Mouse (Mus musculus) embryonic facial prominence, embryonic 14.5 days (tissue): ENCODE results near the gene Klhl35. TPM values are rescaled to one million over a fixed set of nuclear protein-coding genes. Genes with fewer than 3 reads are reported as not detected.
A peak's percentile ranks its signal among the peaks of the same experiment; 100 is the strongest.

Experiments
- ATAC-seq: fragments of 200-750 bp; cut with Nextera tagmentation; 2 replicates; pipeline ENCODE4 v1.8.0; 2017; ENCODE audit warnings: low read depth, moderate number of reproducible peaks, moderate TSS enrichment
- DNase-seq: peaks from one replicate; pipeline ENCODE4 v3.0.0-alpha.2; 2015; ENCODE audit warnings: low spot score
- H3K27ac ChIP-seq: fragments of 300-500 bp; sonication (generic); replicated peaks from 2 replicates; pipeline ENCODE4 v1.5.1; 2014; ENCODE audit warnings: low read depth, mild to moderate bottlenecking, low read length, moderate library complexity
- H3K27me3 ChIP-seq: fragments of 300-500 bp; sonication (generic); replicated peaks from 2 replicates; pipeline ENCODE4 v1.6.1; 2014; ENCODE audit warnings: low read length; ENCODE audit not compliant: control insufficient read depth, insufficient read depth
- H3K36me3 ChIP-seq: fragments of 300-500 bp; sonication (generic); 2 replicates; pipeline ENCODE4 v1.6.1; 2014; ENCODE audit warnings: low read length, mixed read lengths; ENCODE audit not compliant: control insufficient read depth, insufficient read depth
- H3K4me1 ChIP-seq: fragments of 300-500 bp; sonication (generic); 2 replicates; pipeline ENCODE4 v1.6.1; 2014; ENCODE audit warnings: antibody characterized with exemption, low read length; ENCODE audit not compliant: control insufficient read depth, insufficient read depth
- H3K4me2 ChIP-seq: fragments of 300-500 bp; sonication (generic); 2 replicates; pipeline ENCODE4 v1.6.1; 2014; ENCODE audit warnings: low read depth, mild to moderate bottlenecking, low read length, moderate library complexity, mixed read lengths
- H3K4me3 ChIP-seq: fragments of 300-500 bp; sonication (generic); 2 replicates; pipeline ENCODE4 v1.5.1; 2014; ENCODE audit warnings: low read depth, mild to moderate bottlenecking, low read length
- H3K9ac ChIP-seq: fragments of 300-500 bp; sonication (generic); 2 replicates; pipeline ENCODE4 v1.6.1; 2014; ENCODE audit warnings: low read depth, mild to moderate bottlenecking, low read length, moderate library complexity, mixed read lengths
- H3K9me3 ChIP-seq: fragments of 300-500 bp; sonication (generic); 2 replicates; pipeline ENCODE4 v1.6.1; 2016; ENCODE audit warnings: low read length; ENCODE audit not compliant: control insufficient read depth
- whole genome bisulfite sequencing: fragments of 180-500 bp; shearing (Covaris S2); extraction: QIAGEN DNeasy Blood & Tissue Kit; methylation state at CpG from one replicate; pipeline ENCODE4 v1.1.7; 2014; 5-methylcytosine and 5-hydroxymethylcytosine counted together
- polyA plus RNA-seq: library from polyadenylated mRNA; unstranded; fragments of >200 nt; fragmentation: Nextera tagmentation; extraction: Ambion mirVana; gene quantifications from 2 replicates; pipeline ENCODE4 v1.2.1, GENCODE M21; 2014

The Klhl35 gene
- polyA plus RNA-seq = 0.74 and 1.3 TPM in 2 replicates

GRCm38 (mm10) chr7:99465811-99466210 lies at the start of gene Klhl35:
TSS of gene Klhl35 (plus strand) at chr7:99466004.
- Histone ChIP-seq H3K4me3 (0 out of 2 replicates have a peak within 1 kb of the TSS, but pooled peaks have one; percentile 6), H3K27ac (no peak within 1 kb of the TSS; the same call in 1 of the 2 replicates), H3K9me3 (no peaks in the 10 kb centered on the region), H3K4me1 (peaks cover 15% of the 10 kb centered on the region), H3K36me3 (no peaks in the 10 kb centered on the region), H3K27me3 (no peaks in the 10 kb centered on the region), H3K9ac (peak within 1 kb of the TSS; percentile 45), H3K4me2 (peak within 1 kb of the TSS; percentile 32)
- 23% methylated on average over 8 of the region's 8 CpGs for WGBS
- peak; percentile 78 for DNase-seq
- ATAC-seq = no peak; the same call in 1 of the 2 replicates

DNA sequence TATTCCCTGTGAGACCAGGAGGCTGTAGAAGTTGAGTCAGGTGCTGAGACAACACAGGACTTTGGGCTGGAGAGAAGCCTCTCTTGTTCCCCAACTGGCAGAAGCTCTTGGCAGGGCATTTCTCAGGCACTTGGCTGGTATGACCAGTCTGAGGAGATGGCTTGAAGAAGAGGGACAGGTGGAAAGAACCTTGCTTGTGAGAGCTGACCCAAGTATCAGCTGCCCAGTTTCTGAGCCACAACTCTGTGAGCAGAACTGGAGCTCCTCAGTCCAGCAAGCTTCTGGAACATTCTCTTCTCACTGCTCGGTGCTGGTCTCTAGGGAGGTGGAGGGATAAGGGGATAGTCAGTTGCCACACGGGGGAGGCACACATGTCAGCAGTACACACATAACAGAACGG lies 46.5 kb upstream of the Klhl35 start:
- ATAC-seq = no peak
- Histone ChIP-seq H3K4me3 (no peak overlapping the region), H3K9ac (no peak overlapping the region), H3K9me3 (no peaks in the 10 kb centered on the region), H3K4me2 (no peak overlapping the region), H3K27ac (no peak overlapping the region), H3K27me3 (no peaks in the 10 kb centered on the region), H3K36me3 (no peaks in the 10 kb centered on the region), H3K4me1 (peaks cover 9% of the 10 kb centered on the region; the same call in 1 of the 2 replicates)
- WGBS = 69% methylated on average over 3 of the region's 3 CpGs
- DNase-seq = no peak

DNA sequence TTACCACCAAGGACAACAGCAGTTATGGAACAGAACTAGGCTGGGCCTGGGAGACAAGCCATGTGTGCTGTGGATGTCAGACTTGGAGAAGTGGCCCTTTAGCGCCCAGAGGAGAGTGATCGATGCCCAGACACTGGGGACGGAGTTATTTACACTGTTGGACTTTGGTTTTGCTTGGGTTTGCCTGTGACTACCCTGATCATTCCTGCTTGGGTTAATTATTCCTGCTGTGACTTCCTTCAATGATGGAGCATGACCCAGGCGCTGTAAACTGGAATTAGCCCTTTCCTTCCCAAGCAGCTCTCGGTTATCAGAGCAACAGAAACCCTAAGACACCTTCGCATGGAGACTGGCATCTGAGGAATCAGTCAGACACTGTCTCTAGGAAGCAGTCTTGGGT lies 44.8 kb upstream of the Klhl35 start:
- no peaks in the 10 kb centered on the region for H3K36me3 ChIP-seq
- no peaks in the 10 kb centered on the region for H3K27me3 ChIP-seq
- peaks cover 9% of the 10 kb centered on the region; the same call in 1 of the 2 replicates for H3K4me1 ChIP-seq
- no peak for DNase-seq
- ATAC-seq = no peak
- 77% methylated on average over 6 of the region's 6 CpGs for WGBS
- no peak overlapping the region for H3K9ac ChIP-seq
- no peaks in the 10 kb centered on the region for H3K9me3 ChIP-seq
- H3K4me2 ChIP-seq = no peak overlapping the region
- H3K27ac ChIP-seq = no peak overlapping the region
- no peak overlapping the region for H3K4me3 ChIP-seq

DNA sequence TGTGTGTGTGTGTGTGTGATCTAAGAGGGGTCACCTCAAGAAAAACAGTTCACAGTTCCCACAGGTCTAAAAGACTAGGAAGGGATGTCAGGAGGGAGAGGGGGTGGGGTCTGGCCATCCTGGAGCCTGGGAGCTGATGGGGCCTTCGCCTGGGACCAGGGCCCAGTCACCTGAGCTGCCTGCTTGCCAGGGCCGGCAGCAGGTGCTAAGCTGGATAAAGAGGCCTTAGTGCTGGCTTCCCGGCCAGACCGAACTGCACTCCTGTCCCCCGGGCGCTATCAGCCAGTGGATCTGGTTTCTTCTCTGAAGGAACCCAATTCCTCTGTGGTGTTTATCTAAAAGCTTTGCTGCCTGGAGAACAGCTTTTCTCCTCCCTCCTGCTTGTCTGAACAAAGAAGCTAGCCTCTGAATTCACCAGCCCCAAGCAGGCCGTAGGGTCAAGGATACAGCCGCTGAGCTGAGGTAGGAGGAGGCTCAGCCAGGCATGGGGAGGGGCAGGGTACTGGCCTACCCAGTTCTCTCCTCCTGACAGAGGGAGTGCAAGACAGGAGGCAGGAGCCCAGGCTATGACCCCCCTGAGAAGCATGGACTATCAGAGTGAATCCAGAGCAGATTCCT lies 41.2 kb upstream of the Klhl35 start:
- Histone ChIP-seq H3K4me1 (peaks cover 9% of the 10 kb centered on the region), H3K27ac (peak overlapping the region; percentile 22), H3K36me3 (no peaks in the 10 kb centered on the region), H3K9me3 (no peaks in the 10 kb centered on the region), H3K4me3 (no peak overlapping the region), H3K9ac (no peak overlapping the region; the same call in 1 of the 2 replicates), H3K4me2 (no peak overlapping the region), H3K27me3 (no peaks in the 10 kb centered on the region)
- ATAC-seq (peak; percentile 82), DNase-seq (peak; percentile 77)
- 25% methylated on average over 8 of the region's 8 CpGs for WGBS

GRCm38 (mm10) chr7:99425706-99426105 lies 40.1 kb upstream of the Klhl35 start:
- Histone ChIP-seq H3K27ac (no peak overlapping the region), H3K9ac (peak overlapping the region; percentile 35; the same call in 1 of the 2 replicates), H3K27me3 (no peaks in the 10 kb centered on the region), H3K9me3 (no peaks in the 10 kb centered on the region), H3K4me1 (peaks cover 9% of the 10 kb centered on the region), H3K36me3 (no peaks in the 10 kb centered on the region), H3K4me2 (no peak overlapping the region), H3K4me3 (no peak overlapping the region)
- 87% methylated on average over 4 of the region's 4 CpGs for whole genome bisulfite sequencing
- no peak for ATAC-seq
- no peak for DNase-seq

DNA sequence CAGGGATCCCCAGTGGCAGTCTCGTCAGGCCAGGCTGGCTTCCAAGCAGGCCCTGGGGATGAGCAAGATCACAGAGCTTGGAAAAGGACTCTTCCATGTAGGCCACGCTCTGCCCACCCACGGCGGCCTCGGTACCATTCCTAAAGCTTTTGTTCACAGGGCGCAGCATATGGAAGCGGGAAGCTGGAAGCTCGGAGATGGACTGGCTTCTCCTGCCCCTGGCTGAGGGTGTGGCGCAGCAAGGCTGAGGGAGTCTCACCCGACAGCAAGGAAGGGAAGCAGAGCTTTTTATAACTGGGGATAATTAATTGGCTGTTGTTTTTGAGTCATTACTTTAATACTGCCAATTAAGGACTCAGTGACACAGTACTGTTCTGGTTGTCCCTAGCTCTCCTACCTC lies 38.8 kb upstream of the Klhl35 start:
- Histone ChIP-seq H3K36me3 (no peaks in the 10 kb centered on the region), H3K4me2 (no peak overlapping the region), H3K27ac (no peak overlapping the region), H3K4me1 (peaks cover 10% of the 10 kb centered on the region), H3K27me3 (no peaks in the 10 kb centered on the region), H3K9ac (no peak overlapping the region), H3K9me3 (no peaks in the 10 kb centered on the region), H3K4me3 (no peak overlapping the region)
- 69% methylated on average over 9 of the region's 10 CpGs for WGBS
- DNase-seq = no peak
- ATAC-seq = no peak

- Histone ChIP-seq H3K4me2 (no peak overlapping the region), H3K4me3 (no peak overlapping the region), H3K9me3 (no peaks in the 10 kb centered on the region), H3K27me3 (no peaks in the 10 kb centered on the region), H3K9ac (no peak overlapping the region), H3K4me1 (peaks cover 18% of the 10 kb centered on the region), H3K27ac (no peak overlapping the region), H3K36me3 (no peaks in the 10 kb centered on the region)
- 83% methylated on average over 3 of the region's 3 CpGs for WGBS
- no peak for ATAC-seq
- no peak for DNase-seq
Observed at GRCm38 (mm10) chr7:99427987-99428386, 37.8 kb upstream of the Klhl35 start.

GRCm38 (mm10) chr7:99428836-99429235 lies 37.0 kb upstream of the Klhl35 start:
- no peak overlapping the region for H3K4me2 ChIP-seq
- no peak overlapping the region for H3K9ac ChIP-seq
- H3K4me1 ChIP-seq = peaks cover 18% of the 10 kb centered on the region
- ATAC-seq (no peak), DNase-seq (no peak)
- H3K36me3 ChIP-seq = no peaks in the 10 kb centered on the region
- no peaks in the 10 kb centered on the region for H3K27me3 ChIP-seq
- no peak overlapping the region for H3K4me3 ChIP-seq
- H3K27ac ChIP-seq = no peak overlapping the region
- no peaks in the 10 kb centered on the region for H3K9me3 ChIP-seq
- WGBS = 83% methylated on average over 5 of the region's 5 CpGs

- DNase-seq = peak; percentile 68
- no peak overlapping the region for H3K4me3 ChIP-seq
- H3K36me3 ChIP-seq = no peaks in the 10 kb centered on the region
- H3K4me2 ChIP-seq = no peak overlapping the region
- peaks cover 14% of the 10 kb centered on the region for H3K4me1 ChIP-seq
- no peaks in the 10 kb centered on the region for H3K27me3 ChIP-seq
- peak; percentile 56 for ATAC-seq
- no peaks in the 10 kb centered on the region for H3K9me3 ChIP-seq
- 0 out of 2 replicates have a peak overlapping the region, but pooled peaks have one; percentile 2 for H3K27ac ChIP-seq
- WGBS = 61% methylated on average over 6 of the region's 6 CpGs
- no peak overlapping the region for H3K9ac ChIP-seq
Observed at GRCm38 (mm10) chr7:99429786-99430185, 36.0 kb upstream of the Klhl35 start.
